Mouse (Mus musculus) small intestine, adult 2 months (tissue): ENCODE data around the gene Fam71e2.

Experiments
- CTCF ChIP-seq: fragments of 200-500 bp; IDR thresholded peaks from 2 replicates; pipeline ENCODE4 v1.5.1; 2012; ENCODE audit warnings: low read depth, mild to moderate bottlenecking, control low read depth, inconsistent platforms, low read length, moderate library complexity, mixed read lengths; ENCODE audit not compliant: insufficient replicate concordance, insufficient read length; ENCODE audit errors: extremely low read depth
- POLR2A ChIP-seq: fragments of 200-500 bp; IDR thresholded peaks from 2 replicates; pipeline ENCODE4 v1.6.1; 2012; ENCODE audit warnings: low read depth, mild to moderate bottlenecking, control low read depth, inconsistent platforms, low read length, moderate library complexity

DNA sequence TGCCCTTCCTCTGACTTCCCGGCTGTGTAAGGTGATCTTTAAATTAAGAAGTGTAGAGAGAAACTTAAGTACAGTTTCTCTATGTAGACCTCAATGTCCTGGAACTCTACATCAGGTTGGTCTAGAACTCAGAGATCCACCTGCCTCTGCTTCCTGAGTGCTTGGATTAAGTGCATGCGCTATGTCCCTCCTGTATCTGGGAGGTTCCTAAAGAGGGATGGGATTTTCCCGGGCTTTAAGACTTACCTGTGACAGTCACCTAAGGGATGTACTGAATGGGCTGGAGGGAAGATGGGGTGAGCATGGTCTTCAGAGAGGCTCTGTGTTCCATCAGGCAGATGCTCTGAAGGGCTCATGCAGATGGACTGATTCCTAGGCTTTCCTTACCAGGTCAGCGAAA lies 22.6 kb upstream of the Fam71e2 start:
- TF ChIP-seq POLR2A, result no peak
- TF ChIP-seq CTCF, result no peak
